Mouse (Mus musculus): ENCODE measurements at regions not wholly inside any gene's neighbourhood (a gene's known extent, or its start where the extent isn't known, plus 50 kb on each side); places are given as distances from the start of the nearest gene placed in this dataset.

DNA sequence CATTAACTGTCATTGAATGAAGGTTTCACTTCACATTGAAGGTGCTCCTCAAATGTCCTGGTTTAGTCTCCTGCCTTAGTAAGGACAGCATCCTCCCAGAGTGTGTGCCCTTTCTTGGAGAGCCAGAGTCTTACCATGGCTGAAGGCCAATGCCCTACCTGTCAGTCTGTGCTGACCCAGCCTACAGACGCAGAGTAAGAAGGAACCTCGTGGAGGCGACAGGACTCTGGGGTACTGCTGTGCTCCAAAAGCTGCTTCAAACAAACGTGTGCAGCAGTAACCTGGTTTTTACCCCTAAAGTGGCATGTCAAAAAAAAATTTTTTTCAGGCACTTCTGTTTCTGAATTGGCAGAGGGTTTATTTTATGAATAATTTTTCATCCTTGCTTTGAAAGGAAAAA lies 97.8 kb upstream of the Dazl start:
- Histone ChIP-seq H3K9ac (ENCODE audit: low read length) (no peak overlapping the region), H3K4me2 (ENCODE audit: low read length) (no peak overlapping the region), H3K4me3 (ENCODE audit: control insufficient read depth in 1 of 2, insufficient read depth in 1 of 2, low read depth in 1 of 2, low read length in 2 of 2) (no peak overlapping the region), H3K9me3 (ENCODE audit: control insufficient read depth, low read length) (no peaks in the 10 kb centered on the region), H3K4me1 (ENCODE audit: control insufficient read depth in 2 of 2, insufficient read depth in 2 of 2, low read length in 2 of 2) (peaks cover 8 to 9% of the 10 kb centered on the region in 2 experiments; a peak in 3 of 4 replicates), H3K27ac (replicated peaks in 1 of 2; ENCODE audit: control insufficient read depth in 1 of 2, insufficient read depth in 1 of 2, low read depth in 2 of 2, low read length in 2 of 2) (no peak overlapping the region), H3K36me3 (ENCODE audit: control insufficient read depth, insufficient read depth, low read length) (no peaks in the 10 kb centered on the region), H3K27me3 (ENCODE audit: control insufficient read depth, insufficient read depth, low read length) (no peaks in the 10 kb centered on the region)
- 71% methylated on average over 4 of the region's 4 CpGs for WGBS
- no peak for ATAC-seq (ENCODE audit: insufficient number of reproducible peaks, insufficient read depth, low FRiP score, low read depth)

DNA sequence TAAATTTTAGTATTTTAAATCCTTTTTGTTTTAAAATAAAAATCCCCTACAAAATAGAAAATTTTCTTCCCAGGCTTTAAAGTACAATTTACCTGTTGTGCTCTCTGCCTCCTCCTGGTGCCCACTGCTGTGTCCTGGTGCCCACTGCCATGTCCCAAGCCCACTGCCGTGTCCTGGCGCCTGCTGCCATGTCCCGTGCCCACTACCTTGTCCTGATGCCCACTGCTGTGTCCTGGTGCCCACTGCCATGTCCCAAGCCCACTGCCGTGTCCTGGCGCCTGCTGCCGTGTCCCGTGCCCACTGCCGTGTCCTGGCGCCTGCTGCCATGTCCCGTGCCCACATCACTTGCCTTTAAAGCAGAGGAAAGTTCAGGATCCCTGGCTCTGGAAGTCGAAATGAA lies 98.6 kb upstream of the Dazl start:
- H3K9ac ChIP-seq (ENCODE audit: low read length), result no peak overlapping the region
- H3K4me3 ChIP-seq (ENCODE audit: control insufficient read depth in 1 of 2, insufficient read depth in 1 of 2, low read depth in 1 of 2, low read length in 2 of 2), result no peak overlapping the region
- H3K36me3 ChIP-seq (ENCODE audit: control insufficient read depth, insufficient read depth, low read length), result no peaks in the 10 kb centered on the region
- no peak overlapping the region for H3K4me2 ChIP-seq (ENCODE audit: low read length)
- ATAC-seq (ENCODE audit: insufficient number of reproducible peaks, insufficient read depth, low FRiP score, low read depth), result no peak
- no peak overlapping the region for H3K27ac ChIP-seq (replicated peaks in 1 of 2; ENCODE audit: control insufficient read depth in 1 of 2, insufficient read depth in 1 of 2, low read depth in 2 of 2, low read length in 2 of 2)
- WGBS, result 90% methylated on average over 11 of the region's 11 CpGs
- peaks cover 8 to 9% of the 10 kb centered on the region in 2 experiments; a peak in 3 of 4 replicates for H3K4me1 ChIP-seq (ENCODE audit: control insufficient read depth in 2 of 2, insufficient read depth in 2 of 2, low read length in 2 of 2)
- no peaks in the 10 kb centered on the region for H3K9me3 ChIP-seq (ENCODE audit: control insufficient read depth, low read length)
- H3K27me3 ChIP-seq (ENCODE audit: control insufficient read depth, insufficient read depth, low read length), result no peaks in the 10 kb centered on the region

DNA sequence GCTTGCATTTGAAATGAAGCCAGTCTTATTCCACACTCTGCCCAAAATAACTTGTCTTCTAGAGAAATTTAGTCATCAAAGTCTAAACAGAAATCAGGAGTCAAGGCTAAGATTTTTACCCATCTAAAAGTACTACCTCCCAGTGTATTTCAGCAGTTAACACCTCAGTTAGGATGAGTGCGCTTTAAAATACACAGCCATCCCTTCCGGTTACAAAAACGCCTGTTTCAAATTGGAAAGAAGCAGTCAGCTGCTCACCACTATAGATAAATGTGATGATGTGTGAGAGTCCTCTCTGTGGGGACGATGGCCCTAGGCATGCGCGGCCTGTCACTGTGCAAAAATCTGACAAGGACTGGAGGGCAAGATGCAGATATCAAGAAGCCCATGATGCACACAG lies 99.0 kb upstream of the Dazl start:
- ATAC-seq (ENCODE audit: insufficient number of reproducible peaks, insufficient read depth, low FRiP score, low read depth), result no peak
- no peak overlapping the region for H3K27ac ChIP-seq (replicated peaks in 1 of 2; ENCODE audit: control insufficient read depth in 1 of 2, insufficient read depth in 1 of 2, low read depth in 2 of 2, low read length in 2 of 2)
- H3K9me3 ChIP-seq (ENCODE audit: control insufficient read depth, low read length), result no peaks in the 10 kb centered on the region
- no peak overlapping the region for H3K4me2 ChIP-seq (ENCODE audit: low read length)
- H3K9ac ChIP-seq (ENCODE audit: low read length), result no peak overlapping the region
- 71% methylated on average over 6 of the region's 6 CpGs for WGBS
- H3K4me1 ChIP-seq (ENCODE audit: control insufficient read depth in 2 of 2, insufficient read depth in 2 of 2, low read length in 2 of 2), result peaks cover 8 to 9% of the 10 kb centered on the region in 2 experiments; a peak in 3 of 4 replicates
- H3K27me3 ChIP-seq (ENCODE audit: control insufficient read depth, insufficient read depth, low read length), result no peaks in the 10 kb centered on the region
- no peaks in the 10 kb centered on the region for H3K36me3 ChIP-seq (ENCODE audit: control insufficient read depth, insufficient read depth, low read length)
- H3K4me3 ChIP-seq (ENCODE audit: control insufficient read depth in 1 of 2, insufficient read depth in 1 of 2, low read depth in 1 of 2, low read length in 2 of 2), result no peak overlapping the region

DNA sequence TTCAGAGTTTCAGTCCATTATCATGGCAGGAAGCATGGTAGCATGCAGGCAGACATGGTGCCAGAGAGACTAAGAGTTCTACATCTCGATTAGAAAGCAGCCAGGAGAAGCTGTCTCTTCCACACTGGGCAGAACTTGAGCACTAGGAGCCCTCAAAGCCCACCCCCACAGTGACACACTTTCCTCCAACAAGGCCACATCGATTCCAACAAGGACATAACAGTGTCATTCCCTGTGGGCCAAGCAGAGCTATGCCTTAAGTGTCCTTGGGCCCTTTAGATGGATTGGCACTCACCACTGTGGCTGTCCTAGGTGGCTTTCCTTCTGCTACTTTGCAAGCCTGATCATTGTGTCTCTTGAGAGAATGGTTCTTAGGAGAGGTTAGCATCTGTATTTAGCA lies 99.5 kb upstream of the Dazl start:
- no peak for ATAC-seq (ENCODE audit: insufficient number of reproducible peaks, insufficient read depth, low FRiP score, low read depth)
- Histone ChIP-seq H3K27me3 (ENCODE audit: control insufficient read depth, insufficient read depth, low read length) (no peaks in the 10 kb centered on the region), H3K4me1 (ENCODE audit: control insufficient read depth in 2 of 2, insufficient read depth in 2 of 2, low read length in 2 of 2) (peaks cover 8 to 9% of the 10 kb centered on the region in 2 experiments; a peak in 3 of 4 replicates), H3K27ac (replicated peaks in 1 of 2; ENCODE audit: control insufficient read depth in 1 of 2, insufficient read depth in 1 of 2, low read depth in 2 of 2, low read length in 2 of 2) (no peak overlapping the region), H3K9me3 (ENCODE audit: control insufficient read depth, low read length) (no peaks in the 10 kb centered on the region), H3K4me3 (ENCODE audit: control insufficient read depth in 1 of 2, insufficient read depth in 1 of 2, low read depth in 1 of 2, low read length in 2 of 2) (no peak overlapping the region), H3K4me2 (ENCODE audit: low read length) (no peak overlapping the region), H3K36me3 (ENCODE audit: control insufficient read depth, insufficient read depth, low read length) (no peaks in the 10 kb centered on the region), H3K9ac (ENCODE audit: low read length) (no peak overlapping the region)
- WGBS, result 72% methylated on average over 2 of the region's 2 CpGs

DNA sequence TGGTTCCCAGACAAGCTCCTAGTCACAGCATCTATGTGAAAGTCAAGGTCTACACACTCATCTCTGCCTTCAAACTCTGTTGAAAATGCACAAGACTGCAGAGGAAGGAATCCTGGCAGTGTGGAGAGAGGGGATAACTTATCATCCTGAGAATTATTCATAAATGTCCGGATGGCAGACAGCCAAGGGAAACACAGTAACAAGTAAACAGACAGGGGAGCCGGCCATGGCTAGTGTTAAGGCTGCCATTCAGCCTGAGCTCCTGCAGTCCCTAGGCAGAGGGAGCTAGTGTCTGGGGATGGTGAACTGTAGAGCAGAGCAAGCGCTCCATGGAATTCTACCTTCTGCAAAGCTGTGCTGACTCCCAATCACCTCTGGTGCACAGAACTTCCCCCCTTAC lies 100.3 kb upstream of the Dazl start:
- Histone ChIP-seq H3K4me3 (ENCODE audit: control insufficient read depth in 1 of 2, insufficient read depth in 1 of 2, low read depth in 1 of 2, low read length in 2 of 2) (no peak overlapping the region), H3K4me1 (ENCODE audit: control insufficient read depth in 2 of 2, insufficient read depth in 2 of 2, low read length in 2 of 2) (peaks cover 8 to 9% of the 10 kb centered on the region in 2 experiments; a peak in 3 of 4 replicates), H3K36me3 (ENCODE audit: control insufficient read depth, insufficient read depth, low read length) (no peaks in the 10 kb centered on the region), H3K4me2 (ENCODE audit: low read length) (no peak overlapping the region), H3K27ac (replicated peaks in 1 of 2; ENCODE audit: control insufficient read depth in 1 of 2, insufficient read depth in 1 of 2, low read depth in 2 of 2, low read length in 2 of 2) (no peak overlapping the region), H3K27me3 (ENCODE audit: control insufficient read depth, insufficient read depth, low read length) (no peaks in the 10 kb centered on the region), H3K9ac (ENCODE audit: low read length) (no peak overlapping the region), H3K9me3 (ENCODE audit: control insufficient read depth, low read length) (no peaks in the 10 kb centered on the region)
- WGBS, result 29% methylated on average over 3 of the region's 3 CpGs
- ATAC-seq (ENCODE audit: insufficient number of reproducible peaks, insufficient read depth, low FRiP score, low read depth), result no peak; the same call in 1 of the 2 replicates

DNA sequence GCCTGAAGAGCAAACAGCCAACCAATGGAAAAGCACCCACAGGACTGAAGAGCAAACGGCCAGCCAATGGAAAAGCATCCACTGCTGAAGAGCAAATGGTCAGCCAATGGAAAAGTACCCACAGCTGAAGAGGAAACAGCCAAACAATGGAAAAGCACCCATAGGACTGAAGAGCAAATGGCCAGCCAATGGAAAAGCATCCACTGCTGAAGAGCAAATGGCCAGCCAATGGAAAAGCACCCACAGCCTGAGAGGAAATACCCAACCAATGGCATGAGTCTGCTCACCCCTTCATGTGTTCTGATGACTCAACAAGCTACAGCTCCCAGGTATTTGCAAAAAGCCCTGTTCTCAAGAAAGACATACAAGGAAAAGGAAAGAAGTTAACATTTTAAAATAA lies 101.4 kb upstream of the Dazl start:
- Histone ChIP-seq H3K27me3 (ENCODE audit: control insufficient read depth, insufficient read depth, low read length) (no peaks in the 10 kb centered on the region), H3K9me3 (ENCODE audit: control insufficient read depth, low read length) (no peaks in the 10 kb centered on the region), H3K4me3 (ENCODE audit: control insufficient read depth in 1 of 2, insufficient read depth in 1 of 2, low read depth in 1 of 2, low read length in 2 of 2) (no peak overlapping the region), H3K4me1 (ENCODE audit: control insufficient read depth in 2 of 2, insufficient read depth in 2 of 2, low read length in 2 of 2) (peaks cover 8 to 9% of the 10 kb centered on the region in 2 experiments; a peak in 3 of 4 replicates), H3K36me3 (ENCODE audit: control insufficient read depth, insufficient read depth, low read length) (no peaks in the 10 kb centered on the region), H3K9ac (ENCODE audit: low read length) (no peak overlapping the region), H3K27ac (replicated peaks in 1 of 2; ENCODE audit: control insufficient read depth in 1 of 2, insufficient read depth in 1 of 2, low read depth in 2 of 2, low read length in 2 of 2) (no peak overlapping the region), H3K4me2 (ENCODE audit: low read length) (no peak overlapping the region)
- WGBS, result 89% methylated on average over 1 of the region's 1 CpGs
- ATAC-seq (ENCODE audit: insufficient number of reproducible peaks, insufficient read depth, low FRiP score, low read depth), result no peak

DNA sequence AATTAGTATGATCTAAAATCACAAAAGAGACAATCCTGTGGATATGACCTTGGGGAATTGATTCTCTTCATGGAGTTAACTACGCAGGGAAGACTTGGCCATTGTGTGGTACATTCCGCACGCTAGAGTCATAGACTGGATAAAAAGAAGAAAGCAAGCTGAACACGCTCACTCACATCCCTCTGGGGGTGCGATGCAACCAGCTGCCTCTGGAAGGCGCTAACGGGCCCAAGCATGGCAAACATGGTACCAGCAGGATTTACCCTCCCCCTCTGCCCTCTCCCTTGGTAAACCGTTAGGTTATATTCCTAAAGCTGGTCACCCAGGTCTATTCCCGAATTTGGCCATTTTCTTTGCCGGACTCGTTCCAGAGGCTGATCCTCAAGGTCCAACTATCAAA lies 102.2 kb upstream of the Dazl start:
- no peak overlapping the region for H3K27ac ChIP-seq (replicated peaks in 1 of 2; ENCODE audit: control insufficient read depth in 1 of 2, insufficient read depth in 1 of 2, low read depth in 2 of 2, low read length in 2 of 2)
- no peaks in the 10 kb centered on the region for H3K9me3 ChIP-seq (ENCODE audit: control insufficient read depth, low read length)
- WGBS, result 95% methylated on average over 11 of the region's 11 CpGs
- no peaks in the 10 kb centered on the region for H3K27me3 ChIP-seq (ENCODE audit: control insufficient read depth, insufficient read depth, low read length)
- no peak overlapping the region for H3K4me3 ChIP-seq (ENCODE audit: control insufficient read depth in 1 of 2, insufficient read depth in 1 of 2, low read depth in 1 of 2, low read length in 2 of 2)
- no peak overlapping the region for H3K4me2 ChIP-seq (ENCODE audit: low read length)
- peaks cover 8 to 9% of the 10 kb centered on the region in 2 experiments; a peak in 3 of 4 replicates for H3K4me1 ChIP-seq (ENCODE audit: control insufficient read depth in 2 of 2, insufficient read depth in 2 of 2, low read length in 2 of 2)
- no peaks in the 10 kb centered on the region for H3K36me3 ChIP-seq (ENCODE audit: control insufficient read depth, insufficient read depth, low read length)
- no peak overlapping the region for H3K9ac ChIP-seq (ENCODE audit: low read length)
- ATAC-seq (ENCODE audit: insufficient number of reproducible peaks, insufficient read depth, low FRiP score, low read depth), result no peak

DNA sequence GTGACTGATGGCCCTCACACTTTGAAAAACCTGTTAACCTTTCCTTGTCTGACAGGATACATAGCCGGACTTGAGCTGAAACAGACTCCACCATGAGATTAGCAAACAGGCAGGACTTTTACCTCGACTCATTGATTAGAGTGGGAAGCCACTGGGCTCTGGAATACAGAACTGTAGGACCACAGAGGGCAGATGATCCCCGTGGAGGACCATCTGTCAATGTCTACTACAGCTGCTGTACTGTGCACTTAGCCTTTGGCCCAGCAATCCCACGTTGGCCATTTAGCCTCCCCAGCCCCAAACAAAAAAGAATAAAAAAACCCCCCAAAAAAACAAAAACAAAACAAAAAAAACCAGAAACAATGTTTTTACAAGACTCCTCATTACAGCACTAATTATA lies 103.9 kb upstream of the Dazl start:
- H3K4me2 ChIP-seq (ENCODE audit: low read length), result no peak overlapping the region
- H3K4me3 ChIP-seq (ENCODE audit: control insufficient read depth in 1 of 2, insufficient read depth in 1 of 2, low read depth in 1 of 2, low read length in 2 of 2), result no peak overlapping the region
- 42% methylated on average over 4 of the region's 4 CpGs for WGBS
- peaks cover 6 to 8% of the 10 kb centered on the region in 2 experiments; a peak in 3 of 4 replicates for H3K4me1 ChIP-seq (ENCODE audit: control insufficient read depth in 2 of 2, insufficient read depth in 2 of 2, low read length in 2 of 2)
- H3K9me3 ChIP-seq (ENCODE audit: control insufficient read depth, low read length), result no peaks in the 10 kb centered on the region
- no peak overlapping the region for H3K9ac ChIP-seq (ENCODE audit: low read length)
- H3K27me3 ChIP-seq (ENCODE audit: control insufficient read depth, insufficient read depth, low read length), result no peaks in the 10 kb centered on the region
- H3K27ac ChIP-seq (replicated peaks in 1 of 2; ENCODE audit: control insufficient read depth in 1 of 2, insufficient read depth in 1 of 2, low read depth in 2 of 2, low read length in 2 of 2), result no peak overlapping the region
- no peak for ATAC-seq (ENCODE audit: insufficient number of reproducible peaks, insufficient read depth, low FRiP score, low read depth)
- no peaks in the 10 kb centered on the region for H3K36me3 ChIP-seq (ENCODE audit: control insufficient read depth, insufficient read depth, low read length)
